Mouse (Mus musculus): ENCODE data around the gene Tulp1. TPM values are rescaled to one million over a fixed set of nuclear protein-coding genes. Genes with fewer than 3 reads are reported as not detected.
A peak's percentile ranks its signal among the peaks of the same experiment; 100 is the strongest.

Tulp1 gene
- polyA plus RNA-seq, 1 experiment from 2014 or later = 3.3 TPM

GRCm38 (mm10) chr17:28349901-28350465 is 15.0 kb downstream of the Tulp1 start:
- DNase-seq (ENCODE audit: low spot score) (peak; percentile 66), ATAC-seq (replicated peaks; ENCODE audit: low FRiP score) (peak; percentile 9)
- Histone ChIP-seq H3K4me2 (peak overlapping the region; percentile 95), H3K9me3 (ENCODE audit: control insufficient read depth, low read length) (no peaks in the 10 kb centered on the region), H3K4me3 (ENCODE audit: low read depth, low read length) (peak overlapping the region; percentile 81), H3K27me3 (replicated peaks; ENCODE audit: control insufficient read depth, insufficient read depth, low read length) (peaks cover 21% of the 10 kb centered on the region), H3K27ac (ENCODE audit: low read depth, low read length) (peak overlapping the region; percentile 95), H3K4me1 (replicated peaks; ENCODE audit: control insufficient read depth, insufficient read depth, low read length) (peaks cover 58% of the 10 kb centered on the region), H3K9ac (ENCODE audit: low read depth, low read length) (peak overlapping the region; percentile 74), H3K36me3 (ENCODE audit: control insufficient read depth, insufficient read depth, low read length) (no peaks in the 10 kb centered on the region)
- 1% methylated on average over 48 of the region's 54 CpGs for WGBS

- Histone ChIP-seq H3K36me3 (ENCODE audit: control insufficient read depth, insufficient read depth, low read length) (no peaks in the 10 kb centered on the region), H3K9me3 (ENCODE audit: control insufficient read depth, low read length) (no peaks in the 10 kb centered on the region), H3K4me2 (peak overlapping the region; percentile 95), H3K4me3 (ENCODE audit: low read depth, low read length) (peak overlapping the region; percentile 81), H3K9ac (ENCODE audit: low read depth, low read length) (peak overlapping the region; percentile 74), H3K27ac (ENCODE audit: low read depth, low read length) (peak overlapping the region; percentile 95), H3K4me1 (replicated peaks; ENCODE audit: control insufficient read depth, insufficient read depth, low read length) (peaks cover 64% of the 10 kb centered on the region), H3K27me3 (replicated peaks; ENCODE audit: control insufficient read depth, insufficient read depth, low read length) (peaks cover 21% of the 10 kb centered on the region)
- DNase-seq (ENCODE audit: low spot score) (no peak), ATAC-seq (replicated peaks; ENCODE audit: low FRiP score) (no peak)
- 18% methylated on average over 12 of the region's 13 CpGs for WGBS
These were observed 15.7 kb downstream of the Tulp1 start for GRCm38 (mm10) chr17:28349264-28349880.

GRCm38 (mm10) chr17:28348211-28348610 is 16.8 kb downstream of the Tulp1 start:
- WGBS = 38% methylated on average over 6 of the region's 6 CpGs
- Histone ChIP-seq H3K4me3 (ENCODE audit: low read depth, low read length) (peak overlapping the region; percentile 81), H3K4me1 (replicated peaks; ENCODE audit: control insufficient read depth, insufficient read depth, low read length) (peaks cover 73% of the 10 kb centered on the region), H3K27me3 (replicated peaks; ENCODE audit: control insufficient read depth, insufficient read depth, low read length) (peaks cover 21% of the 10 kb centered on the region), H3K9me3 (ENCODE audit: control insufficient read depth, low read length) (no peaks in the 10 kb centered on the region), H3K36me3 (ENCODE audit: control insufficient read depth, insufficient read depth, low read length) (no peaks in the 10 kb centered on the region), H3K4me2 (peak overlapping the region; percentile 95), H3K9ac (ENCODE audit: low read depth, low read length) (peak overlapping the region; percentile 48), H3K27ac (ENCODE audit: low read depth, low read length) (peak overlapping the region; percentile 4; the same call in 1 of the 2 replicates)
- ATAC-seq (replicated peaks; ENCODE audit: low FRiP score) (no peak), DNase-seq (ENCODE audit: low spot score) (no peak)

- H3K27ac ChIP-seq (ENCODE audit: low read depth, low read length) = no peak overlapping the region
- ATAC-seq (replicated peaks; ENCODE audit: low FRiP score) (no peak), DNase-seq (ENCODE audit: low spot score) (no peak)
- no peak overlapping the region for H3K9ac ChIP-seq (ENCODE audit: low read depth, low read length)
- no peaks in the 10 kb centered on the region for H3K9me3 ChIP-seq (ENCODE audit: control insufficient read depth, low read length)
- peaks cover 21% of the 10 kb centered on the region for H3K27me3 ChIP-seq (replicated peaks; ENCODE audit: control insufficient read depth, insufficient read depth, low read length)
- peaks cover 64% of the 10 kb centered on the region for H3K4me1 ChIP-seq (replicated peaks; ENCODE audit: control insufficient read depth, insufficient read depth, low read length)
- H3K4me3 ChIP-seq (ENCODE audit: low read depth, low read length) = no peak overlapping the region
- WGBS = 76% methylated on average over 10 of the region's 10 CpGs
- no peak overlapping the region; the same call in 1 of the 2 replicates for H3K4me2 ChIP-seq
- no peaks in the 10 kb centered on the region for H3K36me3 ChIP-seq (ENCODE audit: control insufficient read depth, insufficient read depth, low read length)
These were observed 17.7 kb downstream of the Tulp1 start for GRCm38 (mm10) chr17:28347327-28347726.

GRCm38 (mm10) chr17:28345882-28346281 is 19.1 kb downstream of the Tulp1 start:
- no peak overlapping the region for H3K9ac ChIP-seq (ENCODE audit: low read depth, low read length)
- H3K36me3 ChIP-seq (ENCODE audit: control insufficient read depth, insufficient read depth, low read length) = no peaks in the 10 kb centered on the region
- H3K9me3 ChIP-seq (ENCODE audit: control insufficient read depth, low read length) = no peaks in the 10 kb centered on the region
- peaks cover 63% of the 10 kb centered on the region for H3K4me1 ChIP-seq (replicated peaks; ENCODE audit: control insufficient read depth, insufficient read depth, low read length)
- peak overlapping the region; percentile 14; the same call in 1 of the 2 replicates for H3K27ac ChIP-seq (ENCODE audit: low read depth, low read length)
- peaks cover 19% of the 10 kb centered on the region for H3K27me3 ChIP-seq (replicated peaks; ENCODE audit: control insufficient read depth, insufficient read depth, low read length)
- H3K4me3 ChIP-seq (ENCODE audit: low read depth, low read length) = no peak overlapping the region
- ATAC-seq (replicated peaks; ENCODE audit: low FRiP score) (no peak), DNase-seq (ENCODE audit: low spot score) (no peak)
- peak overlapping the region; percentile 16; the same call in 1 of the 2 replicates for H3K4me2 ChIP-seq
- 15% methylated on average over 10 of the region's 10 CpGs for WGBS

GRCm38 (mm10) chr17:28345271-28345721 is 19.7 kb downstream of the Tulp1 start:
- ATAC-seq (replicated peaks; ENCODE audit: low FRiP score) (no peak), DNase-seq (ENCODE audit: low spot score) (no peak)
- peaks cover 66% of the 10 kb centered on the region for H3K4me1 ChIP-seq (replicated peaks; ENCODE audit: control insufficient read depth, insufficient read depth, low read length)
- H3K4me3 ChIP-seq (ENCODE audit: low read depth, low read length) = no peak overlapping the region
- no peak overlapping the region for H3K9ac ChIP-seq (ENCODE audit: low read depth, low read length)
- H3K27ac ChIP-seq (ENCODE audit: low read depth, low read length) = peak overlapping the region; percentile 19; the same call in 1 of the 2 replicates
- H3K27me3 ChIP-seq (replicated peaks; ENCODE audit: control insufficient read depth, insufficient read depth, low read length) = peaks cover 19% of the 10 kb centered on the region
- no peaks in the 10 kb centered on the region for H3K9me3 ChIP-seq (ENCODE audit: control insufficient read depth, low read length)
- H3K4me2 ChIP-seq = no peak overlapping the region; the same call in 1 of the 2 replicates
- WGBS = 14% methylated on average over 8 of the region's 8 CpGs
- no peaks in the 10 kb centered on the region for H3K36me3 ChIP-seq (ENCODE audit: control insufficient read depth, insufficient read depth, low read length)

- ATAC-seq (replicated peaks; ENCODE audit: low FRiP score) (no peak), DNase-seq (ENCODE audit: low spot score) (no peak)
- Histone ChIP-seq H3K4me1 (replicated peaks; ENCODE audit: control insufficient read depth, insufficient read depth, low read length) (peaks cover 64% of the 10 kb centered on the region), H3K27me3 (replicated peaks; ENCODE audit: control insufficient read depth, insufficient read depth, low read length) (peaks cover 17% of the 10 kb centered on the region), H3K9me3 (ENCODE audit: control insufficient read depth, low read length) (no peaks in the 10 kb centered on the region), H3K4me3 (ENCODE audit: low read depth, low read length) (no peak overlapping the region), H3K9ac (ENCODE audit: low read depth, low read length) (no peak overlapping the region), H3K27ac (ENCODE audit: low read depth, low read length) (0 out of 2 replicates have a peak overlapping the region, but pooled peaks have one; percentile 19), H3K4me2 (no peak overlapping the region; the same call in 1 of the 2 replicates), H3K36me3 (ENCODE audit: control insufficient read depth, insufficient read depth, low read length) (peaks cover 6% of the 10 kb centered on the region; the same call in 1 of the 2 replicates)
- 40% methylated on average over 3 of the region's 3 CpGs for WGBS
These were observed 20.4 kb downstream of the Tulp1 start for GRCm38 (mm10) chr17:28344670-28345069.

GRCm38 (mm10) chr17:28344050-28344607 is 20.9 kb downstream of the Tulp1 start:
- Histone ChIP-seq H3K4me2 (no peak overlapping the region), H3K4me3 (ENCODE audit: low read depth, low read length) (no peak overlapping the region), H3K27me3 (replicated peaks; ENCODE audit: control insufficient read depth, insufficient read depth, low read length) (peaks cover 14% of the 10 kb centered on the region), H3K4me1 (replicated peaks; ENCODE audit: control insufficient read depth, insufficient read depth, low read length) (peaks cover 59% of the 10 kb centered on the region), H3K27ac (ENCODE audit: low read depth, low read length) (no peak overlapping the region), H3K9me3 (ENCODE audit: control insufficient read depth, low read length) (no peaks in the 10 kb centered on the region), H3K9ac (ENCODE audit: low read depth, low read length) (no peak overlapping the region), H3K36me3 (ENCODE audit: control insufficient read depth, insufficient read depth, low read length) (peaks cover 7% of the 10 kb centered on the region; the same call in 1 of the 2 replicates)
- 36% methylated on average over 4 of the region's 4 CpGs for WGBS
- ATAC-seq (replicated peaks; ENCODE audit: low FRiP score) = no peak
- no peak for DNase-seq (ENCODE audit: low spot score)
